Mouse (Mus musculus) brown adipose tissue, adult 24 weeks (tissue): ENCODE measurements around the gene H2afz. TPM values are rescaled to one million over a fixed set of nuclear protein-coding genes. Genes with fewer than 3 reads are reported as not detected.

Source experiments
- polyA plus RNA-seq: library from polyadenylated mRNA; stranded (reverse); fragments of >200 nt; gene quantifications from 2 replicates; pipeline ENCODE4 v1.2.4, GENCODE M21; 2012; ENCODE audit not compliant: missing spikeins, insufficient read depth, insufficient read length

H2afz gene
- polyA plus RNA-seq, 1 experiment: 134 TPM

Other genes starting within 250 kb of the H2afz start
- 2.5 and 13.6 TPM in 2 replicates for gene Ddit4l, start 242.9 kb upstream of the H2afz start, polyA plus RNA-seq
- not detected in 2 replicates for gene Gm21962, start 193.0 kb upstream of the H2afz start, polyA plus RNA-seq
- gene Dnajb14, start 3.2 kb downstream of the H2afz start, polyA plus RNA-seq: 14.1 and 14.4 TPM in 2 replicates
- gene Lamtor3, start 54.0 kb downstream of the H2afz start, polyA plus RNA-seq: 52.1 and 57.9 TPM in 2 replicates
- 1.5 and 1.7 TPM in 2 replicates for gene Dapp1, start 117.1 kb downstream of the H2afz start, polyA plus RNA-seq
- gene 1110002E22Rik, start 200.6 kb downstream of the H2afz start, polyA plus RNA-seq: 0.71 and 0.75 TPM in 2 replicates
- gene Gm5105, start 202.9 kb downstream of the H2afz start, polyA plus RNA-seq: not detected in 2 replicates